Mouse (Mus musculus) bone marrow macrophage, adult 2 months (primary cell): ENCODE data around the gene Rab3a.

Source experiments
- CTCF ChIP-seq: IDR thresholded peaks from 2 replicates; pipeline ENCODE4 v1.5.1; 2012; ENCODE audit warnings: low read depth, mild to moderate bottlenecking, low read length, moderate library complexity
- POLR2A ChIP-seq: IDR thresholded peaks from 2 replicates; pipeline ENCODE4 v1.6.1; 2012; ENCODE audit warnings: mild to moderate bottlenecking, low read depth, low read length, borderline replicate concordance

GRCm38 (mm10) chr8:70775851-70776495, 21.5 kb downstream of the Rab3a start:
- no peak for TF ChIP-seq POLR2A
- no peak for TF ChIP-seq CTCF
